Mouse (Mus musculus) T-cell, adult 66 days (primary cell): ENCODE measurements around the gene Mras. TPM values are rescaled to one million over a fixed set of nuclear protein-coding genes. Genes with fewer than 3 reads are reported as not detected.

Experiments
- total RNA-seq, 2 experiments: library from RNA; stranded (reverse); gene quantifications; 3 replicates in 1 of 2; 4 replicates in 1 of 2; pipeline ENCODE4 v1.2.4; 2023

Mras gene
- total RNA-seq = under 1 TPM in 1 of 2 experiments, not detected in 1; 0.84 TPM

GRCm38 (mm10) chr9:99437031-99437764 is at the start of gene Mras:
TSS of gene Mras (minus strand) at chr9:99437381.

GRCm38 (mm10) chr9:99451161-99451560 is 14.0 kb upstream of the Mras start, which contains the start of gene Nme9:
TSS of gene Nme9 (plus strand) at chr9:99451475.

GRCm38 (mm10) chr9:99357921-99358692 is 79.1 kb downstream of the Mras start, which contains the start of gene Esyt3:
TSS of gene Esyt3 (minus strand) at chr9:99358557.

Other genes with a start within 250 kb of the Mras start
- not detected for gene Faiml, start 200.1 kb downstream of the Mras start, total RNA-seq
- 10 to 100 TPM; 11.6 to 12.4 TPM for gene Cep70, start 194.0 kb downstream of the Mras start, total RNA-seq
- gene Esyt3, start 78.8 kb downstream of the Mras start, total RNA-seq = under 1 TPM in 1 of 2 experiments, not detected in 1; 0.12 TPM
- not detected for gene Nme9, start 14.1 kb upstream of the Mras start, total RNA-seq
- gene Armc8, start 131.5 kb upstream of the Mras start, total RNA-seq = 10 to 100 TPM; 38.7 to 41.7 TPM
- 10 to 100 TPM; 31.9 to 55.4 TPM for gene Dbr1, start 138.4 kb upstream of the Mras start, total RNA-seq
- gene A4gnt, start 175.1 kb upstream of the Mras start, total RNA-seq = not detected
- gene Dzip1l, start 192.1 kb upstream of the Mras start, total RNA-seq = not detected